Mouse (Mus musculus): ENCODE data around the gene Actl10.
A peak's percentile ranks its signal among the peaks of the same experiment; 100 is the strongest.

Actl10 gene

GRCm38 (mm10) chr2:154551476-154551875 is at the start of gene Actl10:
Gene Actl10, plus strand, starts transcription at chr2:154551776.
- DNase-seq, result no peak

- DNase-seq, result no peak
Observed at GRCm38 (mm10) chr2:154507076-154507475, 44.5 kb upstream of the Actl10 start.

- peak; percentile 65 for DNase-seq
Observed at GRCm38 (mm10) chr2:154507566-154508283, 43.9 kb upstream of the Actl10 start.

- DNase-seq, result no peak
Observed at GRCm38 (mm10) chr2:154508450-154508849, 43.1 kb upstream of the Actl10 start.

- no peak for DNase-seq
Observed at GRCm38 (mm10) chr2:154510141-154510540, 41.4 kb upstream of the Actl10 start.

GRCm38 (mm10) chr2:154516944-154517343 is 34.6 kb upstream of the Actl10 start:
- no peak for DNase-seq

GRCm38 (mm10) chr2:154517424-154517823 is 34.2 kb upstream of the Actl10 start:
- DNase-seq, result no peak

GRCm38 (mm10) chr2:154521449-154521848 is 30.1 kb upstream of the Actl10 start:
- DNase-seq, result no peak

- DNase-seq, result no peak
Observed at GRCm38 (mm10) chr2:154522334-154522733, 29.2 kb upstream of the Actl10 start.

GRCm38 (mm10) chr2:154525285-154525684 is 26.3 kb upstream of the Actl10 start:
- no peak for DNase-seq

GRCm38 (mm10) chr2:154526531-154526930 is 25.0 kb upstream of the Actl10 start:
- no peak for DNase-seq

- DNase-seq, result no peak
Observed at GRCm38 (mm10) chr2:154532888-154533287, 18.7 kb upstream of the Actl10 start.

- DNase-seq, result no peak
Observed at GRCm38 (mm10) chr2:154534704-154535270, 16.8 kb upstream of the Actl10 start.

- peak; percentile 52 for DNase-seq
Observed at GRCm38 (mm10) chr2:154538310-154538709, 13.3 kb upstream of the Actl10 start.

GRCm38 (mm10) chr2:154538710-154539109 is 12.9 kb upstream of the Actl10 start:
- DNase-seq, result no peak

GRCm38 (mm10) chr2:154539720-154540119 is 11.9 kb upstream of the Actl10 start:
- DNase-seq, result no peak

GRCm38 (mm10) chr2:154541630-154542029 is 9.9 kb upstream of the Actl10 start:
- no peak for DNase-seq

- peak; percentile 97 for DNase-seq
Observed at GRCm38 (mm10) chr2:154543567-154544347, 7.8 kb upstream of the Actl10 start.

GRCm38 (mm10) chr2:154546711-154547110 is 4.9 kb upstream of the Actl10 start, which contains the start of gene 1700003F12Rik:
Gene 1700003F12Rik, plus strand, starts transcription at chr2:154547085.
- peak; percentile 16 for DNase-seq

GRCm38 (mm10) chr2:154548688-154549087 is 2.9 kb upstream of the Actl10 start:
- DNase-seq, result peak; percentile 32

- DNase-seq, result peak; percentile 25
Observed at GRCm38 (mm10) chr2:154549127-154549885, 2.3 kb upstream of the Actl10 start.

GRCm38 (mm10) chr2:154549886-154550189 is 1.7 kb upstream of the Actl10 start:
- no peak for DNase-seq

GRCm38 (mm10) chr2:154550937-154551336 is 639 bp upstream of the Actl10 start:
- DNase-seq, result no peak
